In the genomic region with DNA sequence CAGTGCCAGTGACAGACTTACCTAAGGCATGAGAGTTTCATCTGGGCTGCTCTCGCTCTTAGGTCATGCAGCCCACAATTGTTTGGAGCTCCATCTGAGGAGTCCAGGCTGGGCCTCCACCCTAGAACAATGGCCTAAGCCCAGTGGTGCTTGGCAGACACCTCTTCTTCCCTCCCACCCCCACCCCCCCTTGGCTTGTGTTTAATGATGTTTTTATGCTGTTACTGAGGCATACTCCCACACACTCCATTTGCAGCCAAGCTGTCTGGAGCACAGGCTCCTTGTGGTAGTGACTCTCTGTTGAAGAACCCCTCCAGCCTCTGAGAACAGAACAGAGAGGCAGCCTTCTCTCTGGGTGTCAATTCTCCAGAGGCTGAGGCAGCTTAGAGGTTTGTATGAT, we compare ENCODE assay signal across 12 mouse cellular contexts.
DNase-seq lines count a peak whose midpoint lies in the region; ATAC-seq and TF ChIP-seq lines count a peak whose summit lies in the region.
"Had no signal": no experiment of that assay in that cellular context is flagged by ENCODE, and none has a peak within 500 bp of the region (broad histone marks: within the 10 kb centered on the region; RNA-seq: fewer than 3 reads in every experiment).

No protein-coding gene starts in this region.

- no peaks in the 10 kb centered on the region for H3K27me3 ChIP-seq in lung, embryonic 16.5 days (ENCODE audit: control insufficient read depth, insufficient read depth, low read depth, low read length)
- H3K27me3 ChIP-seq in hindbrain, embryonic 11.5 days (ENCODE audit: control insufficient read depth, insufficient read depth, low read length) = no peaks in the 10 kb centered on the region

- no peak overlapping the region for H3K4me3 ChIP-seq in lung, embryonic 16.5 days (ENCODE audit: low read length)
- no peak overlapping the region for H3K4me3 ChIP-seq in lung, adult 2 months (replicated peaks; ENCODE audit: extremely low read depth, low read depth, low read length)
- no peak overlapping the region for H3K4me3 ChIP-seq in hindbrain, embryonic 11.5 days (ENCODE audit: low read depth, low read length)
- H3K4me3 ChIP-seq: forebrain, embryonic 10.5 days had no signal

- TF ChIP-seq CTCF in lung, adult 2 months (IDR thresholded peaks at IDR 0.05; ENCODE audit: insufficient read depth, low read length) = no peak

- ATAC-seq in lung, embryonic 16.5 days (ENCODE audit: low read depth) = peak; percentile 62
- ATAC-seq in hindbrain, embryonic 11.5 days (ENCODE audit: low FRiP score) = no peak

- TF ChIP-seq POLR2A in lung, adult 2 months (IDR thresholded peaks at IDR 0.05; ENCODE audit: borderline replicate concordance, extremely low read depth, low read depth, low read length) = no peak

- no peak overlapping the region for H3K9ac ChIP-seq in lung, embryonic 16.5 days (ENCODE audit: low read length)
- H3K9ac ChIP-seq in hindbrain, embryonic 11.5 days (ENCODE audit: low read depth, low read length) = no peak overlapping the region
- H3K9ac ChIP-seq: lung, embryonic 14.5 days had no signal

- no peak overlapping the region for H3K4me2 ChIP-seq in lung, embryonic 16.5 days (ENCODE audit: low read depth, low read length)
- H3K4me2 ChIP-seq in hindbrain, embryonic 11.5 days (replicated peaks; ENCODE audit: low read depth, low read length) = no peak overlapping the region
- H3K4me2 ChIP-seq: lung, embryonic 14.5 days had no signal

- 74% methylated on average over 1 of the region's 1 CpGs for WGBS in lung, embryonic 16.5 days
- whole genome bisulfite sequencing in lung, adult 2 months = 38% methylated on average over 1 of the region's 1 CpGs
- 84% methylated on average over 1 of the region's 1 CpGs for WGBS in hindbrain, embryonic 11.5 days

- H3K36me3 ChIP-seq in lung, embryonic 16.5 days (ENCODE audit: control insufficient read depth, insufficient read depth, low read length) = peaks cover 10% of the 10 kb centered on the region
- 0 out of 2 replicates have a peak, but pooled peaks cover 2% of the 10 kb centered on the region for H3K36me3 ChIP-seq in hindbrain, embryonic 11.5 days (ENCODE audit: control insufficient read depth, insufficient read depth, low read length)

- no peaks in the 10 kb centered on the region for H3K9me3 ChIP-seq in lung, embryonic 16.5 days (ENCODE audit: control insufficient read depth, low read length)
- H3K9me3 ChIP-seq in hindbrain, embryonic 11.5 days (ENCODE audit: control insufficient read depth, low read length) = no peaks in the 10 kb centered on the region

- intact Hi-C loops in left cerebral cortex, postnatal 36 days (cut with DNase I) = loop anchor here (2.0 kb wide), 1 partner anchor 19 kb away; no protein-coding TSS in a partner anchor

- H3K27ac ChIP-seq in lung, embryonic 16.5 days (ENCODE audit: low read length) = no peak overlapping the region
- no peak overlapping the region for H3K27ac ChIP-seq in hindbrain, embryonic 11.5 days (ENCODE audit: low read depth, low read length)
- H3K27ac ChIP-seq: forebrain, embryonic 10.5 days; stomach, postnatal 0 days had no signal

- DNase-seq in gastrocnemius, adult 18-20 months (ENCODE audit: low spot score) = peak; percentile 39
- no peak for DNase-seq in gastrocnemius, postnatal 4 days (ENCODE audit: low spot score in 2 of 2)
- no peak for DNase-seq in lung, adult 2 months
- peak; percentile 76 for DNase-seq in gastrocnemius, postnatal 25 days
- peak; percentile 40 to 41 for DNase-seq in left cerebral cortex, postnatal 36 days (ENCODE audit: low spot score in 2 of 2)
- DNase-seq in hindbrain, embryonic 11.5 days (ENCODE audit: low spot score) = no peak
- DNase-seq in thymus, postnatal 4 days = no peak
- DNase-seq: B cell, adult 2 months; lung, embryonic 14.5 days had no signal

- no peaks in the 10 kb centered on the region for H3K4me1 ChIP-seq in lung, embryonic 16.5 days (replicated peaks; ENCODE audit: control insufficient read depth, insufficient read depth, low read length)
- H3K4me1 ChIP-seq in lung, adult 2 months (ENCODE audit: control insufficient read depth, insufficient read depth, low read length) = peaks cover 8% of the 10 kb centered on the region; the same call in 1 of the 2 replicates
- no peaks in the 10 kb centered on the region for H3K4me1 ChIP-seq in hindbrain, embryonic 11.5 days (replicated peaks; ENCODE audit: control insufficient read depth, insufficient read depth, low read length)
- H3K4me1 ChIP-seq: forebrain, embryonic 10.5 days had no signal

Comparison
In these comparisons a context has a peak if more than half of its experiments do, and no peak if none do; other contexts are left out.
1. DNase-seq: peak in gastrocnemius, adult 18-20 months (single experiment), gastrocnemius, postnatal 25 days (single experiment) and left cerebral cortex, postnatal 36 days (2 of 2); none in gastrocnemius, postnatal 4 days (0 of 2), lung, adult 2 months (single experiment), hindbrain, embryonic 11.5 days (single experiment) and thymus, postnatal 4 days (single experiment).